ENCODE assay signal across 9 mouse cellular contexts in the genomic region with DNA sequence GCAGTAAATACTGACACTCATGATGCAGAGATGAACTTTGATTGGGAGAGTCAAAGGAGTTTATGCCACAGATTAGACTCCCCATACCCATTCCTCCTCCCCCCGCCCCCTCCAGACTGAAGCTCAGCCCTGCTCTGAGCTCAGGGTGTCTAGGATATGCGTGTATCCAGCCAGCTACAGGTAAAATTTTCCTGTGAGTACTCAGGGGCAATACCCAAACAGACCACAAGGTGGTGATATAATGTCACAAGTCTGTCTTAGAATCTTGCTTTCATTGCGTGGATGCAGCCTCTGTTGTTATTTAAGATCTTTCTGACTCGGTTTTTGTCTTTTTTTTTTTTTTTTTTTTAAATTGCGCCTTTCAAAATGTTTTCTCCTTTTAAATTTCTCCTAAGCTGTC. TPM values are rescaled to one million over a fixed set of nuclear protein-coding genes. Genes with fewer than 3 reads are reported as not detected.
DNase-seq lines count a peak whose midpoint lies in the region; ATAC-seq lines count a peak whose summit lies in the region.
"Had no signal": no experiment of that assay in that cellular context is flagged by ENCODE, and none has a peak within 500 bp of the region (broad histone marks: within the 10 kb centered on the region; RNA-seq: fewer than 3 reads in every experiment).

No protein-coding gene starts in this region.

- H3K4me3 ChIP-seq in lung, embryonic 16.5 days (ENCODE audit: low read length) = no peak overlapping the region
- H3K4me3 ChIP-seq: heart, embryonic 15.5 days; stomach, embryonic 15.5 days had no signal

- WGBS in lung, embryonic 16.5 days = under 1% methylated on average over 5 of the region's 5 CpGs

- peak overlapping the region; percentile 38 for H3K4me2 ChIP-seq in lung, embryonic 16.5 days (ENCODE audit: low read depth, low read length)
- H3K4me2 ChIP-seq: heart, embryonic 15.5 days; stomach, embryonic 15.5 days had no signal

- no peak overlapping the region for H3K27ac ChIP-seq in lung, embryonic 16.5 days (ENCODE audit: low read length)
- H3K27ac ChIP-seq: heart, embryonic 15.5 days; stomach, embryonic 15.5 days had no signal

- H3K36me3 ChIP-seq in lung, embryonic 16.5 days (ENCODE audit: control insufficient read depth, insufficient read depth, low read length) = no peaks in the 10 kb centered on the region; the same call in 1 of the 2 replicates
- H3K36me3 ChIP-seq: heart, embryonic 15.5 days; stomach, embryonic 15.5 days had no signal

- peak; percentile 83 for ATAC-seq in granulocyte monocyte progenitor cell, adult 5-6 weeks (replicated peaks; ENCODE audit: poor library complexity, severe bottlenecking)
- peak; percentile 27; the same call in 1 of the 2 replicates for ATAC-seq in lung, embryonic 16.5 days (ENCODE audit: low read depth)

- peak; percentile 82 for DNase-seq in CD4-positive, CD25-positive, alpha-beta regulatory T cell, adult 2 months (ENCODE audit: low read depth, low spot score)
- peak; percentile 79 for DNase-seq in MN1 (ENCODE audit: low spot score)
- DNase-seq in cerebellum, postnatal 25 days = peak; percentile 38 to 76
- peak; percentile 40 to 54 for DNase-seq in kidney, postnatal 4 days
- DNase-seq in retina, embryonic 14.5 days (ENCODE audit: low spot score) = peak; percentile 88

- H3K9me3 ChIP-seq in lung, embryonic 16.5 days (ENCODE audit: control insufficient read depth, low read length) = peaks cover 10% of the 10 kb centered on the region
- H3K9me3 ChIP-seq: stomach, embryonic 15.5 days had no signal

- no peaks in the 10 kb centered on the region for H3K27me3 ChIP-seq in lung, embryonic 16.5 days (ENCODE audit: control insufficient read depth, insufficient read depth, low read depth, low read length)
- H3K27me3 ChIP-seq: heart, embryonic 15.5 days; stomach, embryonic 15.5 days had no signal

- peaks cover 8% of the 10 kb centered on the region for H3K4me1 ChIP-seq in lung, embryonic 16.5 days (replicated peaks; ENCODE audit: control insufficient read depth, insufficient read depth, low read length)
- H3K4me1 ChIP-seq: stomach, embryonic 15.5 days had no signal

- H3K9ac ChIP-seq in lung, embryonic 16.5 days (ENCODE audit: low read length) = no peak overlapping the region; the same call in 1 of the 2 replicates
- H3K9ac ChIP-seq: heart, embryonic 15.5 days; stomach, embryonic 15.5 days had no signal

RNA-seq across cellular contexts. Expression of gene Etnk1, which starts 52.3 kb away (rescaled TPM):
- total RNA-seq in granulocyte monocyte progenitor cell, adult 5-6 weeks (2014; fragmentation: Nextera tagmentation) = 38.0 and 47.4 TPM in 2 replicates
- 54.0 and 54.3 TPM in 2 replicates for total RNA-seq in granulocyte monocyte progenitor cell, adult 5-6 weeks (2017)
- polyA plus RNA-seq in lung, embryonic 16.5 days (2015; fragmentation: Nextera tagmentation; extraction: Ambion mirVana) = 13.9 and 14.1 TPM in 2 replicates
